Mouse (Mus musculus) lung, postnatal 25 days (tissue): ENCODE measurements around the gene Ccdc85b.
A peak's percentile ranks its signal among the peaks of the same experiment; 100 is the strongest.

ENCODE experiments used
- DNase-seq: peaks from one replicate; pipeline ENCODE4 v3.0.0; 2022; ENCODE audit warnings: low spot score

Ccdc85b gene

GRCm38 (mm10) chr19:5424092-5424781 lies 33.5 kb downstream of the Ccdc85b start:
- DNase-seq = peak; percentile 91

DNA sequence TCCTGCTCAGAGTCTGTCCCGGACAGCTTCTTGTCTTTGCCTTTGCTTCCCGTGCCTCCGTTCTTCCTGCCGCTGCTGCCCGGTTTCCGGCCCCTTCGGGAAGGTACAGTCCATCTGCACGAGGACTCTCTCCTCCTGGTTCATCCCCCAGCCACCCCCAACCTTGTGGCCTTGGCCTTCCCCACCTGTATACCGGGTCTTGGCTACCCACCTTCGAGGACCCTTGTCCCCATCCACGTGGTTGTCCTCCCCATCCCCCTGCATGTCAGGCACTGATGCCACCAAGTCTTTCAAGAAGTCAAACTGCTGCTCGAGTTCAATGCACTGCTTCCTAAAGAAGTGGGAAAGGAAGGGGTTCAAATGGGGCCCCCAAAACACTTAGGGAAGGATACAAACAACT lies 34.1 kb downstream of the Ccdc85b start:
- no peak for DNase-seq

DNA sequence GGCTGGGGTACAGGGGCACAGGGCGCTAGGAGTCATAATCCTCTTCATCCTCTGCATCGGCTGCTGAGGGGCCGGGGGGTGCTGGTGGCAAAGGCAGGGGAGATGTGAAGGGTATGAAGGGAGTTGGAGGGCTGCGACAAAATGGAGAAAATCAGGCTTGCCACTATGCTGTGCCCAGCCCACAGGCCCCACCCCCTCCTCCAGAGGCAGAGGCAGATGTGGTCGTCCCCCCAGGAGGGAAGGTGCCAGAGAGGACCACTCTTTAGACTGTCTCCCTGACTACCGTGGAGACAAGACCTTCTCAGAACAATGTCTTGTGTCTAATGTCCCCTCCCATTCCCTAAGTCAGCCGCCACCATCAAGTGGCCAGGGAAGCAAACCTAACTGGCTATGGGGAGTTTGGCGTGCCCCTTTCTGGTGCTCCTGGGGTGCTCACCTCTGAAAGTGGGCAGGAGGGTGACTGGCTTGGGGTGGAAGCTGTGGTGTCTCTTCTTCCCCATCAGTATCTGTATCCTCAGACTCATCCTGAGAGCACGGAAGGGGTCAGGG lies 34.7 kb downstream of the Ccdc85b start:
- no peak for DNase-seq

GRCm38 (mm10) chr19:5422267-5422666 lies 35.4 kb downstream of the Ccdc85b start:
- no peak for DNase-seq

GRCm38 (mm10) chr19:5421784-5422183 lies 35.9 kb downstream of the Ccdc85b start:
- no peak for DNase-seq

DNA sequence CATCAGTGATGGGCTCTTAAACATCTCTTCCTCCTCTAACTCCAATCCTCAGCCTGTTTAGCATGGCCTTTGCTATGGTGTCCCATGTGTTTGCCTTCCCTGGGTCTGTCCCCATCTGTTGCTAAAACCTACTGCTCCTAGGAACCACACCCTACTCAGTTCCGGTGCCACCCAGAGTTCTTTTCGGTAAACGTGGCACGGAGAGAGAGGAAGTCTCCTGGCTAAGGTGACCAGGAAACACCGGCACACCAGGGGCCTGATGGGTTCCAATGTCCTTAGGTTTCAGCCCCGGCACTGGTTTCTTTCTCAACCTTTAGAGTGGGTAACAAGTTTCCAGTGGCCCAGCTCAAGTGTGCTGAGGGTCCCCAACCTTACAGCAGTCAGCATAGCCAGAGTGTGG lies 37.1 kb downstream of the Ccdc85b start:
- no peak for DNase-seq

DNA sequence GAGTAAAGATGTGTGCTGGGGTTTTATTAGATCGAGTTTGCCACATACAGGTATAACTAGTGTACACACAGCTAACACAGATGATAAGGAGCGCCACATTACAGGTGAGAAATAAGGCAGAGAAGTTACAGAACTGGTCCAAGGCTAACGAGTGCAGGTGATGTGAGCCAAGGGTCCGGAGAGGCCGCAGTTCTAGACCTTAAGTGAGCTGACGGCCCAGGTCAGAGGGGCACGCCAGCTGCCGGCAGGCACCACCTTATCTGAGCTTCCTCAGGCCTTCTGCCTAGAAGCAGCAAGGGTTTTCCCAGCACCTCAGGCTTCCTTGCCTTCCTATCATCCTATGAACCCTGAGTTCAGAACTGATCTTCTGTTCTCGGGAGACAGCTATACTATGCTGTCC lies 38.1 kb downstream of the Ccdc85b start:
- DNase-seq = no peak

DNA sequence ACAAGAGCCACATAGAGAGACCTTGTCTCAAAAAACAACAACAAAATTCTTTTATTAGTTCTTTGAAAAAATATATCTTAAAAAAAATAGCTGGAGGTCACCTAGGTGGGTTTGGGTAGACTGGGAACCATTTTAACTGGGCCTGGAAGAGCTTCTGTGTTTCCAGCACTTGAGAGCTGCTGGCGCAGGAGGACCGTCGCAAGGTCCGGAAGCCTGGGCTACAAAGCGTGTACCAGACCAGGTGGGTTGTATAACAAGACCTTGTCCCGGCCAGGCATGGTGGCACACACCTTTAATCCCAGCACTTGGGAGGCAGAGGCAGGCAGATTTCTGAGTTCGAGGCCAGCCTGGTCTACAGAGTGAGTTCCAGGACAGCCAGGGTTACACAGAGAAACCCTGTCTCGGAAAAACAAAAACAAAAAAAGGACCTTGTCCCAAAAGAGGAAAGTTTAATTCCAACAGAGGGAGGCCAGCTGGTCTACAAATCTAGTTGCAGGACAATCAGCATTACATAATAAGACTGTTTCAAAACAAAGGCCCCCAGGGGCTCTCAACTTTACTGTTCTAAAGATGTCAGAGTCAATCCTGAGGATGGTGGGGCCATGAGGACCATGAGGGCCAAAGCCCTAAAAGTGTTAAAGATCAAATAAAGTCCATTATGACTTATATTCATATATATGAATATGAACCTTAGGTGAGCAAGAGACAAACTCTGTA lies 38.8 kb downstream of the Ccdc85b start:
- DNase-seq = no peak

DNA sequence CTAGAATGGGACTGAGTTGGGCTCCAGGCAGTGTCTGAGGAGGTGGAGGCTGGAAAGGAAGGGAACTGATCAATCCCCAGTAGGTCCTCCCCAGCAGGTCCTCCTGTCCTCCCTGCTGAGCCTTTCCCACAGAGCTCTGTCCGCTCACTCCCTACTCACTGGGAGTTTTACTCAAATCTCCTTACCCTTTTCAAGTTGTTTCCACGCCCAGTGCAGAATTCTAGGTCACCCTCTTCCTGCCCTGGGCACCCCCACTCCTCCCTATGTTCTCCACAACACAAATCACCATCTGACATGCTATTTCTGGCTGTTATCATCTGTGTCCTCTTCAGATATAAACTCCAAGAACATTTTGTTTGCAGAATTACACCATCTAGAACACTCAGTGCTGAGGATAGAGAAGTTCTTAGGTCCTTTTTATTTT lies 43.1 kb downstream of the Ccdc85b start:
- DNase-seq = peak; percentile 68

- no peak for DNase-seq
Observed at GRCm38 (mm10) chr19:5413840-5414239, 43.9 kb downstream of the Ccdc85b start.

DNA sequence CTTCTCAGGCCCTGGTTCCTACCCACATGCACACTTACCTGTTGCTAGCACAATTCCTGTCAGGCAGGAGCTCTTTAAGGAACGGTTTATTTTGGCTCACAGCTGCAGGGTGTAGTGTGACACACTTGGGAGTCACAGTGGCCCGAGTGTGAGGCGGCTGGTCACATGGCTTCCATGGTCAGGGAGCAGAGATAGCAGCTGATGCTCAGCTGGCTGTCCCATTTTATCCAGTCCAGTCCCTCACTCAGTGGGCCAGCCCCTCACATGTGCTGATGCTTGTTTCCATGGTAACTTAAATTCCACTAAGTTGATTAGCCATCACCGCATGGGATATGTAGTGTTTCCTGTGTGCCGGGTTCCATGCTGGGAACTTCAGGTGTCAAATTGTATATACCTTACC lies 45.7 kb downstream of the Ccdc85b start:
- DNase-seq = no peak

GRCm38 (mm10) chr19:5410641-5411040 lies 47.1 kb downstream of the Ccdc85b start:
- no peak for DNase-seq

- DNase-seq = peak; percentile 36
Observed at GRCm38 (mm10) chr19:5409068-5409467, 48.6 kb downstream of the Ccdc85b start.

- DNase-seq = peak; percentile 50
Observed at GRCm38 (mm10) chr19:5408057-5409001, 49.4 kb downstream of the Ccdc85b start.

DNA sequence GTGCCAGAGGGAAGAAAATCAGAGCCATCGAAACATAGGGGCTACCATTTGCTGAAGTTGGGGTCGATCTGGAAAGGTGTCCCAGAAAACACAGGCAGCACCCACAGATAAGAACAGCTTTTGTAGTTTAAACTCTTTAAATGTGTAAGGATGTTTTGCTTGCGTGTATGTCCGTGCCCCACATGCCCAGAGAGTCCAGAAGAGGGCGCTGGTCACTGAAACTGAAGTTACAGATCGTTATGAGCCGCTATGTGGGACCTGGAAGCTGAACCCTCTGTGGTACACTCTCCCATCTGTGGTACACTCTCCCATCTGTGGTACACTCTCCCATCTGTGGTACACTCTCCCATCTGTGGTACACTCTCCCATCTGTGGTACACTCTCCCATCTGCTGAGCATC lies 50.6 kb downstream of the Ccdc85b start:
- DNase-seq = peak; percentile 71

DNA sequence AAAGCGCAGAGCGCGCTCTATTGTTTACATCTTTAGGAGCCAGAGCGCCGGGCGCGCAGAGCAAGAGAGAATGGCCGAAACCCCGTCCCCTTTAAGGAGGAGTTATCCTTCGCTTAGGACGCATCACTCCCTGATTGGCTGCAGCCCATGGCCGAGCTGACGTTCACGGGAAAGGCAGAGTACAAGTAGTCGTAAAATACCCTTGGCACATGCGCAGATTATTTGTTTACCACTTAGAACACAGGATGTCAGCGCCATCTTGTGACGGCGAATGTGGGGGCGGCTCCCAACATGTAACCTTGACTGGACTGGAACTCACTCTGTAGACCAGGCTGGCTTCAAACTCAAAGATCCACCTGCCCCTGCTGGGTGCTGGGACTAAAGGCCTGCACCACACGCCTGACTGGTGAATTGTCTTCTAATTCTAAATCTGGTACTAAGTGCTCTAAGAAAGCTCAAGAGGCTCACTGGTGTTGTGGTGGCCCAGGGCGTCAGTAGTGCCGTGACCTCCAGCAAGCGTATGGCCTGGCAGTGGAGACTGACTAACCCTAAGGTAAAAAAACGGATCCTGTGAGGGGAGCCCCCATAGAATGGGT lies 51.1 kb downstream of the Ccdc85b start:
- DNase-seq = peak; percentile 52

DNA sequence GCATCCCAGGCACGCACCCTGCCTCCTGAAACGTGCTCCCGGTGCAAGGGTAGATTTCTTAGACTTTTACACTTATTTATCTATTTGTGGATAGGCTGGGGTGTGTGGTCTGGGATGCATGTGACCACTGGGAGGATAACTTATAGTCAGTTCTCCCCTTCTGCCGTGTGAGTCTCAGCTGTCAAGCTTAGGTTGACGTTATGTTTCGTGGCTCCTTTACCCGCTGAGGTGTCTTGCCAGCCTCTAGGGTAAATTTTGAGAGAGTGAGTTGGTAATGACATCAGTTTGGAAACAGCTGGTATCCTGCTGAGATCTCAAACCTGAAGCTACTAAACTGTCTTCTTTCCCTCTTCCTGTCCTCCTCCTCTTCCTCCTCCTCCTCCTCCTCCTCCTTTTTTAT lies 51.8 kb downstream of the Ccdc85b start:
- no peak for DNase-seq
